Mouse (Mus musculus) stomach, embryonic 16.5 days (tissue): ENCODE measurements at regions not wholly inside any gene's neighbourhood (a gene's known extent, or its start where the extent isn't known, plus 50 kb on each side); places are given as distances from the start of the nearest gene placed in this dataset.

Experiments
- ATAC-seq: fragments of 200-750 bp; cut with Nextera tagmentation; 2 replicates; pipeline ENCODE4 v1.8.0; 2017; ENCODE audit warnings: moderate number of reproducible peaks, moderate TSS enrichment; ENCODE audit not compliant: insufficient read depth, low FRiP score
- H3K27ac ChIP-seq: fragments of 300-500 bp; sonication (generic); 2 replicates; pipeline ENCODE4 v1.5.1; 2014; ENCODE audit warnings: low read length
- H3K27me3 ChIP-seq: fragments of 300-500 bp; sonication (generic); 2 replicates; pipeline ENCODE4 v1.6.1; 2014; ENCODE audit warnings: low read length, control low read depth, mixed read lengths; ENCODE audit not compliant: control insufficient read depth, insufficient read depth
- H3K36me3 ChIP-seq: fragments of 300-500 bp; sonication (generic); 2 replicates; pipeline ENCODE4 v1.6.1; 2014; ENCODE audit warnings: low read length; ENCODE audit not compliant: control insufficient read depth, insufficient read depth
- H3K4me1 ChIP-seq: fragments of 300-500 bp; sonication (generic); 2 replicates; pipeline ENCODE4 v1.6.1; 2014; ENCODE audit warnings: low read length, control low read depth, mixed read lengths; ENCODE audit not compliant: control insufficient read depth, insufficient read depth
- H3K4me2 ChIP-seq: fragments of 300-500 bp; sonication (generic); 2 replicates; pipeline ENCODE4 v1.6.1; 2014; ENCODE audit warnings: low read depth, low read length, mixed read lengths
- H3K4me3 ChIP-seq: fragments of 300-500 bp; sonication (generic); replicated peaks from 2 replicates; pipeline ENCODE4 v1.5.1; 2014; ENCODE audit warnings: mild to moderate bottlenecking, low read length
- H3K9ac ChIP-seq: fragments of 300-500 bp; sonication (generic); 2 replicates; pipeline ENCODE4 v1.6.1; 2014; ENCODE audit warnings: low read length
- H3K9me3 ChIP-seq: fragments of 300-500 bp; sonication (generic); replicated peaks from 2 replicates; pipeline ENCODE4 v1.6.1; 2016; ENCODE audit warnings: low read length, control low read depth; ENCODE audit not compliant: control insufficient read depth
- WGBS: fragments of 180-500 bp; shearing (Covaris S2); extraction: QIAGEN DNeasy Blood & Tissue Kit; methylation state at CpG from one replicate; pipeline ENCODE4 v1.1.7; 2014; 5-methylcytosine and 5-hydroxymethylcytosine counted together

GRCm38 (mm10) chr14:31910809-31911208, 80.4 kb upstream of the Ankrd28 start:
- H3K9me3 ChIP-seq = no peaks in the 10 kb centered on the region
- H3K27me3 ChIP-seq = no peaks in the 10 kb centered on the region
- no peaks in the 10 kb centered on the region for H3K4me1 ChIP-seq
- H3K9ac ChIP-seq = no peak overlapping the region
- H3K4me3 ChIP-seq = no peak overlapping the region
- H3K4me2 ChIP-seq = no peak overlapping the region
- ATAC-seq = peak; percentile 62; the same call in 1 of the 2 replicates
- 65% methylated on average over 2 of the region's 2 CpGs for WGBS
- H3K27ac ChIP-seq = no peak overlapping the region
- H3K36me3 ChIP-seq = no peaks in the 10 kb centered on the region

- H3K9ac ChIP-seq = no peak overlapping the region
- H3K4me2 ChIP-seq = no peak overlapping the region
- no peaks in the 10 kb centered on the region for H3K4me1 ChIP-seq
- H3K36me3 ChIP-seq = no peaks in the 10 kb centered on the region
- no peaks in the 10 kb centered on the region for H3K27me3 ChIP-seq
- no peaks in the 10 kb centered on the region; the same call in 1 of the 2 replicates for H3K9me3 ChIP-seq
- H3K27ac ChIP-seq = no peak overlapping the region
- ATAC-seq = no peak
- no peak overlapping the region for H3K4me3 ChIP-seq
- WGBS = 85% methylated on average over 4 of the region's 4 CpGs
These were observed 88.0 kb upstream of the Ankrd28 start for GRCm38 (mm10) chr14:31918461-31918860.

- ATAC-seq = no peak
These were observed 88.5 kb upstream of the Ankrd28 start for GRCm38 (mm10) chr14:31918921-31919320.

GRCm38 (mm10) chr14:31929161-31929707, 98.8 kb upstream of the Ankrd28 start:
- peaks cover 5% of the 10 kb centered on the region; the same call in 1 of the 2 replicates for H3K9me3 ChIP-seq
- H3K27me3 ChIP-seq = no peaks in the 10 kb centered on the region
- peaks cover 2% of the 10 kb centered on the region for H3K4me1 ChIP-seq
- no peaks in the 10 kb centered on the region for H3K36me3 ChIP-seq
- H3K4me2 ChIP-seq = no peak overlapping the region
- H3K4me3 ChIP-seq = no peak overlapping the region
- H3K27ac ChIP-seq = no peak overlapping the region
- no peak overlapping the region for H3K9ac ChIP-seq
- WGBS = 51% methylated on average over 12 of the region's 12 CpGs
- ATAC-seq = 0 out of 2 replicates have a peak, but pooled peaks have one; percentile 15

More at GRCm38 (mm10) chr14:31918921-31919320, 88.5 kb upstream of the Ankrd28 start:
- Histone ChIP-seq H3K27ac (no peak overlapping the region), H3K4me1 (no peaks in the 10 kb centered on the region), H3K36me3 (no peaks in the 10 kb centered on the region), H3K9me3 (no peaks in the 10 kb centered on the region; the same call in 1 of the 2 replicates), H3K4me2 (no peak overlapping the region), H3K27me3 (no peaks in the 10 kb centered on the region), H3K4me3 (no peak overlapping the region), H3K9ac (no peak overlapping the region)
- WGBS = 85% methylated on average over 1 of the region's 1 CpGs

GRCm38 (mm10) chr14:31930367-31930766, 98.4 kb upstream of the Galnt15 start:
- H3K36me3 ChIP-seq = no peaks in the 10 kb centered on the region
- H3K4me1 ChIP-seq = peaks cover 6% of the 10 kb centered on the region
- no peak overlapping the region for H3K4me2 ChIP-seq
- H3K9ac ChIP-seq = no peak overlapping the region
- WGBS = 44% methylated on average over 9 of the region's 9 CpGs
- H3K4me3 ChIP-seq = no peak overlapping the region
- peak; percentile 61 for ATAC-seq
- H3K27me3 ChIP-seq = no peaks in the 10 kb centered on the region
- H3K9me3 ChIP-seq = peaks cover 5% of the 10 kb centered on the region; the same call in 1 of the 2 replicates
- H3K27ac ChIP-seq = 0 out of 2 replicates have a peak overlapping the region, but pooled peaks have one; percentile 20

GRCm38 (mm10) chr14:31931971-31932370, 96.8 kb upstream of the Galnt15 start:
- no peak for ATAC-seq

GRCm38 (mm10) chr14:31933441-31933840, 95.3 kb upstream of the Galnt15 start:
- Histone ChIP-seq H3K27ac (no peak overlapping the region), H3K4me2 (peak overlapping the region; percentile 65), H3K4me1 (peaks cover 11% of the 10 kb centered on the region), H3K36me3 (no peaks in the 10 kb centered on the region), H3K4me3 (peak overlapping the region; percentile 31), H3K27me3 (no peaks in the 10 kb centered on the region), H3K9me3 (no peaks in the 10 kb centered on the region), H3K9ac (peak overlapping the region; percentile 66; the same call in 1 of the 2 replicates)
- no peak for ATAC-seq
- WGBS = 11% methylated on average over 9 of the region's 9 CpGs

More at GRCm38 (mm10) chr14:31931971-31932370, 96.8 kb upstream of the Galnt15 start:
- WGBS = 56% methylated on average over 5 of the region's 5 CpGs
- H3K4me3 ChIP-seq = no peak overlapping the region
- H3K27ac ChIP-seq = no peak overlapping the region; the same call in 1 of the 2 replicates
- H3K27me3 ChIP-seq = no peaks in the 10 kb centered on the region
- no peaks in the 10 kb centered on the region for H3K9me3 ChIP-seq
- no peak overlapping the region for H3K4me2 ChIP-seq
- peaks cover 11% of the 10 kb centered on the region for H3K4me1 ChIP-seq
- H3K9ac ChIP-seq = no peak overlapping the region
- no peaks in the 10 kb centered on the region for H3K36me3 ChIP-seq

- Histone ChIP-seq H3K4me2 (peak overlapping the region; percentile 65), H3K4me3 (peak overlapping the region; percentile 31), H3K9me3 (no peaks in the 10 kb centered on the region), H3K27me3 (no peaks in the 10 kb centered on the region), H3K4me1 (peaks cover 11% of the 10 kb centered on the region), H3K27ac (peak overlapping the region; percentile 3), H3K9ac (peak overlapping the region; percentile 66), H3K36me3 (no peaks in the 10 kb centered on the region)
- ATAC-seq = peak; percentile 31; the same call in 1 of the 2 replicates
- 3% methylated on average over 13 of the region's 13 CpGs for WGBS
These were observed 94.9 kb upstream of the Galnt15 start for GRCm38 (mm10) chr14:31933841-31934271.

- Histone ChIP-seq H3K27ac (peak overlapping the region; percentile 3), H3K9me3 (no peaks in the 10 kb centered on the region), H3K4me1 (peaks cover 11% of the 10 kb centered on the region), H3K9ac (peak overlapping the region; percentile 66), H3K4me2 (peak overlapping the region; percentile 65), H3K27me3 (no peaks in the 10 kb centered on the region), H3K4me3 (peak overlapping the region; percentile 31), H3K36me3 (no peaks in the 10 kb centered on the region)
- ATAC-seq = peak; percentile 10; the same call in 1 of the 2 replicates
- WGBS = under 1% methylated on average over 6 of the region's 6 CpGs
These were observed 94.5 kb upstream of the Galnt15 start for GRCm38 (mm10) chr14:31934321-31934720.
